Mouse (Mus musculus): Measurements from ENCODE around the gene Fut1. TPM values are rescaled to one million over a fixed set of nuclear protein-coding genes. Genes with fewer than 3 reads are reported as not detected.

Fut1 gene
- polyA plus RNA-seq, 1 experiment from 2014 or later, result not detected

Other genes starting within 250 kb of the Fut1 start
- not detected in 2 replicates for gene Lin7b, start 246.7 kb upstream of the Fut1 start, polyA plus RNA-seq (2015; fragmentation: Nextera tagmentation; extraction: Ambion mirVana)
- 64.2 and 70.1 TPM in 2 replicates for gene Snrnp70, start 221.5 kb upstream of the Fut1 start, polyA plus RNA-seq (2015; fragmentation: Nextera tagmentation; extraction: Ambion mirVana)
- gene Kcna7, start 211.6 kb upstream of the Fut1 start, polyA plus RNA-seq (2015; fragmentation: Nextera tagmentation; extraction: Ambion mirVana), result not detected in 2 replicates
- gene Ntf5, start 203.6 kb upstream of the Fut1 start, polyA plus RNA-seq (2015; fragmentation: Nextera tagmentation; extraction: Ambion mirVana), result 0.09 and 0.26 TPM in 2 replicates
- gene Lhb, start 196.5 kb upstream of the Fut1 start, polyA plus RNA-seq (2015; fragmentation: Nextera tagmentation; extraction: Ambion mirVana), result not detected in 2 replicates
- 7.6 and 8.9 TPM in 2 replicates for gene Gys1, start 182.4 kb upstream of the Fut1 start, polyA plus RNA-seq (2015; fragmentation: Nextera tagmentation; extraction: Ambion mirVana)
- 58.8 and 59.4 TPM in 2 replicates for gene Ruvbl2, start 179.2 kb upstream of the Fut1 start, polyA plus RNA-seq (2015; fragmentation: Nextera tagmentation; extraction: Ambion mirVana)
- 6,125 and 6,166 TPM in 2 replicates for gene Ftl1, start 157.4 kb upstream of the Fut1 start, polyA plus RNA-seq (2015; fragmentation: Nextera tagmentation; extraction: Ambion mirVana)
- gene Bax, start 150.4 kb upstream of the Fut1 start, polyA plus RNA-seq (2015; fragmentation: Nextera tagmentation; extraction: Ambion mirVana), result 63.3 and 63.4 TPM in 2 replicates
- 0.41 and 0.75 TPM in 2 replicates for gene Tulp2, start 135.4 kb upstream of the Fut1 start, polyA plus RNA-seq (2015; fragmentation: Nextera tagmentation; extraction: Ambion mirVana)
- not detected in 2 replicates for gene Gm45808, start 130.5 kb upstream of the Fut1 start, polyA plus RNA-seq (2015; fragmentation: Nextera tagmentation; extraction: Ambion mirVana)
- gene Dhdh, start 128.5 kb upstream of the Fut1 start, polyA plus RNA-seq (2015; fragmentation: Nextera tagmentation; extraction: Ambion mirVana), result 2.5 and 3.3 TPM in 2 replicates
- 122 and 124 TPM in 2 replicates for gene Nucb1, start 106.9 kb upstream of the Fut1 start, polyA plus RNA-seq (2015; fragmentation: Nextera tagmentation; extraction: Ambion mirVana)
- 293 and 328 TPM in 2 replicates for gene Ppp1r15a, start 91.0 kb upstream of the Fut1 start, polyA plus RNA-seq (2015; fragmentation: Nextera tagmentation; extraction: Ambion mirVana)
- gene Plekha4, start 91.0 kb upstream of the Fut1 start, polyA plus RNA-seq (2015; fragmentation: Nextera tagmentation; extraction: Ambion mirVana), result 0.47 and 0.78 TPM in 2 replicates
- gene Hsd17b14, start 62.4 kb upstream of the Fut1 start, polyA plus RNA-seq (2015; fragmentation: Nextera tagmentation; extraction: Ambion mirVana), result 1.3 and 1.8 TPM in 2 replicates
- gene Bcat2, start 47.1 kb upstream of the Fut1 start, polyA plus RNA-seq (2015; fragmentation: Nextera tagmentation; extraction: Ambion mirVana), result 44.0 and 44.6 TPM in 2 replicates
- not detected in 2 replicates for gene Fgf21, start 1.8 kb upstream of the Fut1 start, polyA plus RNA-seq (2015; fragmentation: Nextera tagmentation; extraction: Ambion mirVana)
- gene Izumo1, start 4.5 kb downstream of the Fut1 start, polyA plus RNA-seq (2015; fragmentation: Nextera tagmentation; extraction: Ambion mirVana), result 0.05 and 0.06 TPM in 2 replicates
- 1.7 and 1.8 TPM in 2 replicates for gene Rasip1, start 10.2 kb downstream of the Fut1 start, polyA plus RNA-seq (2015; fragmentation: Nextera tagmentation; extraction: Ambion mirVana)
- 0.58 and 1.3 TPM in 2 replicates for gene Mamstr, start 22.7 kb downstream of the Fut1 start, polyA plus RNA-seq (2015; fragmentation: Nextera tagmentation; extraction: Ambion mirVana)
- gene Fut2, start 49.1 kb downstream of the Fut1 start, polyA plus RNA-seq (2015; fragmentation: Nextera tagmentation; extraction: Ambion mirVana), result 0.02 and 0.08 TPM in 2 replicates
- not detected in 2 replicates for gene Ntn5, start 66.7 kb downstream of the Fut1 start, polyA plus RNA-seq (2015; fragmentation: Nextera tagmentation; extraction: Ambion mirVana)
- gene Sec1, start 77.1 kb downstream of the Fut1 start, polyA plus RNA-seq (2015; fragmentation: Nextera tagmentation; extraction: Ambion mirVana), result 0.05 TPM in 1 of 2 replicates, not detected in the other
- gene Car11, start 82.6 kb downstream of the Fut1 start, polyA plus RNA-seq (2015; fragmentation: Nextera tagmentation; extraction: Ambion mirVana), result 0.23 and 0.37 TPM in 2 replicates
- 0.27 and 0.32 TPM in 2 replicates for gene Dbp, start 87.8 kb downstream of the Fut1 start, polyA plus RNA-seq (2015; fragmentation: Nextera tagmentation; extraction: Ambion mirVana)
- gene Rpl18, start 98.2 kb downstream of the Fut1 start, polyA plus RNA-seq (2015; fragmentation: Nextera tagmentation; extraction: Ambion mirVana), result 460 and 502 TPM in 2 replicates
- 11.0 and 13.9 TPM in 2 replicates for gene Sphk2, start 100.7 kb downstream of the Fut1 start, polyA plus RNA-seq (2015; fragmentation: Nextera tagmentation; extraction: Ambion mirVana)
- gene Fam83e, start 103.9 kb downstream of the Fut1 start, polyA plus RNA-seq (2015; fragmentation: Nextera tagmentation; extraction: Ambion mirVana), result 0.16 and 0.30 TPM in 2 replicates
- not detected in 2 replicates for gene Spaca4, start 108.5 kb downstream of the Fut1 start, polyA plus RNA-seq (2015; fragmentation: Nextera tagmentation; extraction: Ambion mirVana)
- not detected in 2 replicates for gene Lmtk3, start 166.4 kb downstream of the Fut1 start, polyA plus RNA-seq (2015; fragmentation: Nextera tagmentation; extraction: Ambion mirVana)
- gene Sult2b1, start 167.4 kb downstream of the Fut1 start, polyA plus RNA-seq (2015; fragmentation: Nextera tagmentation; extraction: Ambion mirVana), result 0.08 and 0.22 TPM in 2 replicates
- gene Cyth2, start 197.3 kb downstream of the Fut1 start, polyA plus RNA-seq (2015; fragmentation: Nextera tagmentation; extraction: Ambion mirVana), result 26.0 and 26.5 TPM in 2 replicates
- gene Kcnj14, start 207.5 kb downstream of the Fut1 start, polyA plus RNA-seq (2015; fragmentation: Nextera tagmentation; extraction: Ambion mirVana), result 0.14 and 0.15 TPM in 2 replicates
- gene Grwd1, start 213.7 kb downstream of the Fut1 start, polyA plus RNA-seq (2015; fragmentation: Nextera tagmentation; extraction: Ambion mirVana), result 19.2 and 20.9 TPM in 2 replicates